Mouse (Mus musculus) limb, embryonic 10.5 days (tissue): Measurements from ENCODE around the gene Sim1. TPM values are rescaled to one million over a fixed set of nuclear protein-coding genes. Genes with fewer than 3 reads are reported as not detected.

Experiments
- DNase-seq: peaks from one replicate; pipeline ENCODE4 v3.0.0-alpha.2; 2017; ENCODE audit warnings: low spot score
- H3K27ac ChIP-seq: fragments of 300-500 bp; sonication (generic); 2 replicates; pipeline ENCODE4 v1.5.1; 2016; ENCODE audit warnings: mild to moderate bottlenecking
- H3K27me3 ChIP-seq: fragments of 300-500 bp; sonication (generic); 2 replicates; pipeline ENCODE4 v1.6.1; 2016; ENCODE audit warnings: low read depth, mild to moderate bottlenecking; ENCODE audit not compliant: poor library complexity, severe bottlenecking
- H3K36me3 ChIP-seq: fragments of 300-500 bp; sonication (generic); 2 replicates; pipeline ENCODE4 v1.6.1; 2016; ENCODE audit warnings: mild to moderate bottlenecking, moderate library complexity
- H3K4me1 ChIP-seq: fragments of 300-500 bp; sonication (generic); 2 replicates; pipeline ENCODE4 v1.6.1; 2016
- H3K4me3 ChIP-seq: fragments of 300-500 bp; sonication (generic); 2 replicates; pipeline ENCODE4 v1.5.1; 2016; ENCODE audit warnings: mild to moderate bottlenecking, moderate library complexity
- H3K9me3 ChIP-seq: fragments of 300-500 bp; sonication (generic); replicated peaks from 2 replicates; pipeline ENCODE4 v1.6.1; 2016; ENCODE audit warnings: mild to moderate bottlenecking
- WGBS: fragments of 180-500 bp; shearing (Covaris S2); methylation state at CpG from one replicate; pipeline ENCODE4 v1.1.7; 2016; 5-methylcytosine and 5-hydroxymethylcytosine counted together
- polyA plus RNA-seq: library from polyadenylated mRNA; unstranded; fragments of >200 nt; fragmentation: Nextera tagmentation; extraction: Ambion mirVana; gene quantifications from 2 replicates; pipeline ENCODE4 v1.2.1, GENCODE M21; 2016

Sim1 gene
- polyA plus RNA-seq, 1 experiment from 2014 or later = 0.65 TPM

GRCm38 (mm10) chr10:50895881-50896766, 1.6 kb downstream of the Sim1 start:
- WGBS = 4% methylated on average over 21 of the region's 21 CpGs
- Histone ChIP-seq H3K27ac (no peak overlapping the region), H3K9me3 (no peaks in the 10 kb centered on the region), H3K4me1 (peaks cover 33% of the 10 kb centered on the region), H3K36me3 (no peaks in the 10 kb centered on the region), H3K27me3 (peaks cover 100% of the 10 kb centered on the region), H3K4me3 (no peak overlapping the region)
- DNase-seq = peak; percentile 47

GRCm38 (mm10) chr10:50896767-50897390, 2.3 kb downstream of the Sim1 start:
- DNase-seq = no peak
- Histone ChIP-seq H3K27ac (no peak overlapping the region), H3K36me3 (no peaks in the 10 kb centered on the region), H3K4me3 (no peak overlapping the region), H3K4me1 (peaks cover 34% of the 10 kb centered on the region), H3K27me3 (peaks cover 100% of the 10 kb centered on the region), H3K9me3 (no peaks in the 10 kb centered on the region)
- 5% methylated on average over 3 of the region's 3 CpGs for WGBS

- Histone ChIP-seq H3K9me3 (no peaks in the 10 kb centered on the region), H3K36me3 (no peaks in the 10 kb centered on the region), H3K4me3 (0 out of 2 replicates have a peak overlapping the region, but pooled peaks have one; percentile 15), H3K27me3 (peaks cover 100% of the 10 kb centered on the region), H3K27ac (no peak overlapping the region), H3K4me1 (peaks cover 28% of the 10 kb centered on the region)
- peak; percentile 58 for DNase-seq
- under 1% methylated on average over 32 of the region's 32 CpGs for WGBS
These were observed 3.2 kb downstream of the Sim1 start for GRCm38 (mm10) chr10:50897530-50898471.

- H3K4me3 ChIP-seq = no peak overlapping the region
- no peak for DNase-seq
- 20% methylated on average over 2 of the region's 2 CpGs for WGBS
- no peaks in the 10 kb centered on the region for H3K36me3 ChIP-seq
- peaks cover 29% of the 10 kb centered on the region for H3K4me1 ChIP-seq
- H3K27ac ChIP-seq = no peak overlapping the region
- peaks cover 100% of the 10 kb centered on the region for H3K27me3 ChIP-seq
- H3K9me3 ChIP-seq = no peaks in the 10 kb centered on the region
These were observed 4.1 kb downstream of the Sim1 start for GRCm38 (mm10) chr10:50898621-50899020.

GRCm38 (mm10) chr10:50899846-50900745, 5.5 kb downstream of the Sim1 start:
- WGBS = 1% methylated on average over 21 of the region's 21 CpGs

GRCm38 (mm10) chr10:50900746-50901600, 6.4 kb downstream of the Sim1 start:
- peak overlapping the region; percentile 34 for H3K4me3 ChIP-seq
- H3K4me1 ChIP-seq = peaks cover 26% of the 10 kb centered on the region
- DNase-seq = peak; percentile 66
- H3K27me3 ChIP-seq = peaks cover 100% of the 10 kb centered on the region
- 1% methylated on average over 42 of the region's 42 CpGs for WGBS
- no peak overlapping the region for H3K27ac ChIP-seq
- no peaks in the 10 kb centered on the region for H3K36me3 ChIP-seq
- H3K9me3 ChIP-seq = no peaks in the 10 kb centered on the region

More at GRCm38 (mm10) chr10:50899846-50900745, 5.5 kb downstream of the Sim1 start:
- Histone ChIP-seq H3K4me1 (peaks cover 26% of the 10 kb centered on the region), H3K4me3 (peak overlapping the region; percentile 34; the same call in 1 of the 2 replicates), H3K36me3 (no peaks in the 10 kb centered on the region), H3K27me3 (peaks cover 100% of the 10 kb centered on the region), H3K9me3 (no peaks in the 10 kb centered on the region), H3K27ac (no peak overlapping the region)
- DNase-seq = peak; percentile 39

GRCm38 (mm10) chr10:50901601-50902475, 7.3 kb downstream of the Sim1 start:
- peak overlapping the region; percentile 34; the same call in 1 of the 2 replicates for H3K4me3 ChIP-seq
- H3K9me3 ChIP-seq = no peaks in the 10 kb centered on the region
- H3K27me3 ChIP-seq = peaks cover 100% of the 10 kb centered on the region
- H3K36me3 ChIP-seq = no peaks in the 10 kb centered on the region
- WGBS = 1% methylated on average over 19 of the region's 19 CpGs
- peaks cover 26% of the 10 kb centered on the region for H3K4me1 ChIP-seq
- DNase-seq = no peak
- H3K27ac ChIP-seq = no peak overlapping the region

GRCm38 (mm10) chr10:50902741-50903715, 8.5 kb downstream of the Sim1 start:
- Histone ChIP-seq H3K27ac (no peak overlapping the region), H3K36me3 (no peaks in the 10 kb centered on the region), H3K4me1 (peaks cover 26% of the 10 kb centered on the region), H3K27me3 (peaks cover 100% of the 10 kb centered on the region), H3K4me3 (peak overlapping the region; percentile 31), H3K9me3 (no peaks in the 10 kb centered on the region)
- WGBS = under 1% methylated on average over 43 of the region's 43 CpGs
- peak; percentile 72 for DNase-seq

- 2% methylated on average over 26 of the region's 26 CpGs for WGBS
- no peaks in the 10 kb centered on the region for H3K9me3 ChIP-seq
- peak; percentile 70 for DNase-seq
- H3K4me1 ChIP-seq = peaks cover 26% of the 10 kb centered on the region
- H3K36me3 ChIP-seq = no peaks in the 10 kb centered on the region
- peaks cover 100% of the 10 kb centered on the region for H3K27me3 ChIP-seq
- no peak overlapping the region; the same call in 1 of the 2 replicates for H3K4me3 ChIP-seq
- H3K27ac ChIP-seq = no peak overlapping the region
These were observed 9.6 kb downstream of the Sim1 start for GRCm38 (mm10) chr10:50903846-50904763.
